Mouse (Mus musculus): ENCODE measurements around the gene Prpsap2. TPM values are rescaled to one million over a fixed set of nuclear protein-coding genes. Genes with fewer than 3 reads are reported as not detected.

Prpsap2 gene
- polyA plus RNA-seq, 2 experiments, result 20.6 to 33.2 TPM

- no peak for ATAC-seq (ENCODE audit: low FRiP score, low read depth)
- H3K36me3 ChIP-seq (ENCODE audit: control insufficient read depth, insufficient read depth, low read length), result peaks cover 65% of the 10 kb centered on the region
- no peak overlapping the region for H3K4me2 ChIP-seq (replicated peaks; ENCODE audit: low read depth, low read length, severe bottlenecking)
- H3K27me3 ChIP-seq (ENCODE audit: control insufficient read depth, insufficient read depth, low read length), result no peaks in the 10 kb centered on the region
- 93% methylated on average over 9 of the region's 9 CpGs for WGBS
- H3K27ac ChIP-seq (replicated peaks; ENCODE audit: low read depth, low read length), result no peak overlapping the region
- no peak for DNase-seq (ENCODE audit: low spot score)
- H3K4me3 ChIP-seq (replicated peaks; ENCODE audit: low read length), result no peak overlapping the region
- no peak for TF ChIP-seq POLR2A (IDR thresholded peaks at IDR 0.05; ENCODE audit: borderline replicate concordance, extremely low read depth, insufficient read depth, insufficient read length)
- no peaks in the 10 kb centered on the region for H3K4me1 ChIP-seq (ENCODE audit: control insufficient read depth, insufficient read depth, low read length)
- no peaks in the 10 kb centered on the region for H3K9me3 ChIP-seq (ENCODE audit: control insufficient read depth, low read length)
- H3K9ac ChIP-seq (ENCODE audit: low read depth, low read length, severe bottlenecking), result no peak overlapping the region
These were observed 16.1 kb downstream of the Prpsap2 start for GRCm38 (mm10) chr11:61745781-61746180.

- no peak for TF ChIP-seq POLR2A (IDR thresholded peaks at IDR 0.05; ENCODE audit: borderline replicate concordance, extremely low read depth, insufficient read depth, insufficient read length)
- Histone ChIP-seq H3K27me3 (ENCODE audit: control insufficient read depth, insufficient read depth, low read length) (no peaks in the 10 kb centered on the region), H3K4me1 (ENCODE audit: control insufficient read depth, insufficient read depth, low read length) (no peaks in the 10 kb centered on the region), H3K4me2 (replicated peaks; ENCODE audit: low read depth, low read length, severe bottlenecking) (no peak overlapping the region), H3K36me3 (ENCODE audit: control insufficient read depth, insufficient read depth, low read length) (peaks cover 68% of the 10 kb centered on the region), H3K4me3 (replicated peaks; ENCODE audit: low read length) (no peak overlapping the region), H3K27ac (replicated peaks; ENCODE audit: low read depth, low read length) (no peak overlapping the region), H3K9me3 (ENCODE audit: control insufficient read depth, low read length) (no peaks in the 10 kb centered on the region), H3K9ac (ENCODE audit: low read depth, low read length, severe bottlenecking) (no peak overlapping the region)
- ATAC-seq (ENCODE audit: low FRiP score, low read depth) (no peak), DNase-seq (ENCODE audit: low spot score) (no peak)
- WGBS, result 59% methylated on average over 3 of the region's 3 CpGs
These were observed 17.4 kb downstream of the Prpsap2 start for GRCm38 (mm10) chr11:61744460-61744859.

GRCm38 (mm10) chr11:61743768-61744167 lies 18.1 kb downstream of the Prpsap2 start:
- Histone ChIP-seq H3K4me3 (replicated peaks; ENCODE audit: low read length) (no peak overlapping the region), H3K9ac (ENCODE audit: low read depth, low read length, severe bottlenecking) (no peak overlapping the region), H3K36me3 (ENCODE audit: control insufficient read depth, insufficient read depth, low read length) (peaks cover 68% of the 10 kb centered on the region), H3K4me1 (ENCODE audit: control insufficient read depth, insufficient read depth, low read length) (no peaks in the 10 kb centered on the region), H3K4me2 (replicated peaks; ENCODE audit: low read depth, low read length, severe bottlenecking) (no peak overlapping the region), H3K27me3 (ENCODE audit: control insufficient read depth, insufficient read depth, low read length) (no peaks in the 10 kb centered on the region), H3K27ac (replicated peaks; ENCODE audit: low read depth, low read length) (no peak overlapping the region), H3K9me3 (ENCODE audit: control insufficient read depth, low read length) (no peaks in the 10 kb centered on the region)
- 93% methylated on average over 3 of the region's 3 CpGs for WGBS
- no peak for TF ChIP-seq POLR2A (IDR thresholded peaks at IDR 0.05; ENCODE audit: borderline replicate concordance, extremely low read depth, insufficient read depth, insufficient read length)
- no peak for ATAC-seq (ENCODE audit: low FRiP score, low read depth)
- DNase-seq (ENCODE audit: low spot score), result no peak

GRCm38 (mm10) chr11:61740500-61740899 lies 21.4 kb downstream of the Prpsap2 start:
- Histone ChIP-seq H3K36me3 (ENCODE audit: control insufficient read depth, insufficient read depth, low read length) (peaks cover 81% of the 10 kb centered on the region), H3K4me3 (replicated peaks; ENCODE audit: low read length) (no peak overlapping the region), H3K27me3 (ENCODE audit: control insufficient read depth, insufficient read depth, low read length) (no peaks in the 10 kb centered on the region), H3K4me1 (ENCODE audit: control insufficient read depth, insufficient read depth, low read length) (no peaks in the 10 kb centered on the region), H3K9ac (ENCODE audit: low read depth, low read length, severe bottlenecking) (no peak overlapping the region), H3K4me2 (replicated peaks; ENCODE audit: low read depth, low read length, severe bottlenecking) (no peak overlapping the region), H3K27ac (replicated peaks; ENCODE audit: low read depth, low read length) (no peak overlapping the region), H3K9me3 (ENCODE audit: control insufficient read depth, low read length) (no peaks in the 10 kb centered on the region)
- DNase-seq (ENCODE audit: low spot score), result no peak
- no peak for ATAC-seq (ENCODE audit: low FRiP score, low read depth)
- WGBS, result 100% methylated on average over 1 of the region's 1 CpGs
- no peak for TF ChIP-seq POLR2A (IDR thresholded peaks at IDR 0.05; ENCODE audit: borderline replicate concordance, extremely low read depth, insufficient read depth, insufficient read length)

GRCm38 (mm10) chr11:61737290-61737689 lies 24.6 kb downstream of the Prpsap2 start:
- WGBS, result 88% methylated on average over 1 of the region's 1 CpGs
- no peak for TF ChIP-seq POLR2A (IDR thresholded peaks at IDR 0.05; ENCODE audit: borderline replicate concordance, extremely low read depth, insufficient read depth, insufficient read length)

GRCm38 (mm10) chr11:61732672-61733071 lies 29.2 kb downstream of the Prpsap2 start:
- Histone ChIP-seq H3K4me1 (ENCODE audit: control insufficient read depth, insufficient read depth, low read length) (no peaks in the 10 kb centered on the region), H3K36me3 (ENCODE audit: control insufficient read depth, insufficient read depth, low read length) (peaks cover 83% of the 10 kb centered on the region), H3K4me2 (replicated peaks; ENCODE audit: low read depth, low read length, severe bottlenecking) (no peak overlapping the region), H3K9ac (ENCODE audit: low read depth, low read length, severe bottlenecking) (no peak overlapping the region), H3K4me3 (replicated peaks; ENCODE audit: low read length) (no peak overlapping the region), H3K9me3 (ENCODE audit: control insufficient read depth, low read length) (no peaks in the 10 kb centered on the region), H3K27me3 (ENCODE audit: control insufficient read depth, insufficient read depth, low read length) (no peaks in the 10 kb centered on the region), H3K27ac (replicated peaks; ENCODE audit: low read depth, low read length) (no peak overlapping the region)
- no peak for ATAC-seq (ENCODE audit: low FRiP score, low read depth)
- TF ChIP-seq POLR2A (IDR thresholded peaks at IDR 0.05; ENCODE audit: borderline replicate concordance, extremely low read depth, insufficient read depth, insufficient read length), result no peak
- DNase-seq (ENCODE audit: low spot score), result no peak
- 88% methylated on average over 7 of the region's 7 CpGs for WGBS

More at GRCm38 (mm10) chr11:61737290-61737689, 24.6 kb downstream of the Prpsap2 start:
- no peaks in the 10 kb centered on the region for H3K27me3 ChIP-seq (ENCODE audit: control insufficient read depth, insufficient read depth, low read length)
- H3K9ac ChIP-seq (ENCODE audit: low read depth, low read length, severe bottlenecking), result no peak overlapping the region
- H3K4me1 ChIP-seq (ENCODE audit: control insufficient read depth, insufficient read depth, low read length), result no peaks in the 10 kb centered on the region
- ATAC-seq (ENCODE audit: low FRiP score, low read depth) (no peak), DNase-seq (ENCODE audit: low spot score) (no peak)
- no peak overlapping the region for H3K4me2 ChIP-seq (replicated peaks; ENCODE audit: low read depth, low read length, severe bottlenecking)
- H3K9me3 ChIP-seq (ENCODE audit: control insufficient read depth, low read length), result no peaks in the 10 kb centered on the region
- no peak overlapping the region for H3K4me3 ChIP-seq (replicated peaks; ENCODE audit: low read length)
- H3K36me3 ChIP-seq (ENCODE audit: control insufficient read depth, insufficient read depth, low read length), result peaks cover 84% of the 10 kb centered on the region
- no peak overlapping the region for H3K27ac ChIP-seq (replicated peaks; ENCODE audit: low read depth, low read length)
